Mouse (Mus musculus) MEL (cell line): ENCODE results near the gene Ino80. TPM values are rescaled to one million over a fixed set of nuclear protein-coding genes. Genes with fewer than 3 reads are reported as not detected.

ENCODE experiments used
- DNase-seq: peaks from one replicate; pipeline ENCODE4 v3.0.0; 2011; ENCODE audit warnings: low read depth, low spot score
- H3K27ac ChIP-seq: 2 replicates; pipeline ENCODE4 v1.5.1; 2012; ENCODE audit warnings: low read depth, mild to moderate bottlenecking, control low read depth, low read length, moderate library complexity; ENCODE audit not compliant: control insufficient read depth
- H3K27me3 ChIP-seq, 2 experiments: fragments of 150-350 bp in 1 of 2; sonication (generic) in 1 of 2; 2 replicates each; pipeline ENCODE4 v1.6.1; 2012; ENCODE audit warnings: low read length in 2 of 2, mild to moderate bottlenecking in 2 of 2, improper control_type of control experiment in 1 of 2, moderate library complexity in 1 of 2; ENCODE audit not compliant: insufficient read depth in 2 of 2, control insufficient read depth in 1 of 2
- H3K36me3 ChIP-seq, 2 experiments: 2 replicates each; pipeline ENCODE4 v1.6.1; 2012 to 2014; ENCODE audit warnings: low read length in 2 of 2, improper control_type of control experiment in 1 of 2, inconsistent platforms in 1 of 2, mild to moderate bottlenecking in 1 of 2; ENCODE audit not compliant: insufficient read depth in 2 of 2, control insufficient read depth in 1 of 2
- H3K4me1 ChIP-seq, 2 experiments: fragments of 150-350 bp in 1 of 2; sonication (generic) in 1 of 2; 2 replicates each; pipeline ENCODE4 v1.6.1; 2012; ENCODE audit warnings: low read length in 2 of 2, improper control_type of control experiment in 1 of 2, mild to moderate bottlenecking in 1 of 2; ENCODE audit not compliant: insufficient read depth in 2 of 2, control insufficient read depth in 1 of 2
- H3K4me3 ChIP-seq, 2 experiments: fragments of 150-350 bp in 1 of 2; sonication (generic) in 1 of 2; 2 replicates each; pipeline ENCODE4 v1.5.1; 2012; ENCODE audit warnings: low read depth in 2 of 2, low read length in 2 of 2, mild to moderate bottlenecking in 2 of 2, moderate library complexity in 2 of 2, control low read depth in 1 of 2, improper control_type of control experiment in 1 of 2; ENCODE audit not compliant: control insufficient read depth in 1 of 2, insufficient read depth in 1 of 2
- H3K79me2 ChIP-seq: 2 replicates; pipeline ENCODE4 v1.6.1; 2012; ENCODE audit warnings: mild to moderate bottlenecking, low read length, moderate library complexity; ENCODE audit not compliant: control insufficient read depth, poor library complexity, insufficient read depth
- H3K9ac ChIP-seq: 2 replicates; pipeline ENCODE4 v1.6.1; 2012; ENCODE audit warnings: low read depth, mild to moderate bottlenecking, control low read depth, low read length, moderate library complexity; ENCODE audit not compliant: control insufficient read depth, poor library complexity, severe bottlenecking
- H3K9me3 ChIP-seq: fragments of 150-350 bp; sonication (generic); replicated peaks from 2 replicates; pipeline ENCODE4 v1.6.1; 2012; ENCODE audit warnings: mild to moderate bottlenecking, low read length, improper control_type of control experiment, moderate library complexity; ENCODE audit not compliant: insufficient read depth
- ELF1 ChIP-seq: IDR thresholded peaks from 2 replicates; pipeline ENCODE4 v1.6.1; 2014; ENCODE audit warnings: low read depth, mild to moderate bottlenecking, inconsistent platforms, low read length, improper control_type of control experiment, moderate library complexity
- EP300 ChIP-seq, 2 experiments: IDR thresholded peaks; 2 replicates each; pipeline ENCODE4 v1.6.1; 2011; ENCODE audit warnings: improper control_type of control experiment in 2 of 2, low read length in 2 of 2, low read depth in 1 of 2, mild to moderate bottlenecking in 1 of 2
- ETS1 ChIP-seq: IDR thresholded peaks from 2 replicates; pipeline ENCODE4 v1.6.1; 2012; ENCODE audit warnings: low read depth, mild to moderate bottlenecking, inconsistent platforms, low read length, improper control_type of control experiment, moderate library complexity
- GABPA ChIP-seq: IDR thresholded peaks from 2 replicates; pipeline ENCODE4 v1.6.1; 2012; ENCODE audit warnings: low read depth, mild to moderate bottlenecking, inconsistent platforms, low read length, improper control_type of control experiment, moderate library complexity
- GATA1 ChIP-seq: IDR thresholded peaks from 2 replicates; pipeline ENCODE4 v1.6.1; 2011; ENCODE audit warnings: low read depth, low read length, improper control_type of control experiment
- MXI1 ChIP-seq: IDR thresholded peaks from 2 replicates; pipeline ENCODE4 v1.6.1; 2011; ENCODE audit warnings: mild to moderate bottlenecking, low read depth, low read length, improper control_type of control experiment
- MYB ChIP-seq: IDR thresholded peaks from 2 replicates; pipeline ENCODE4 v1.6.1; 2011; ENCODE audit warnings: mild to moderate bottlenecking, low read depth, low read length, improper control_type of control experiment
- NRF1 ChIP-seq: IDR thresholded peaks from 2 replicates; pipeline ENCODE4 v1.6.1; 2014; ENCODE audit warnings: low read depth, mild to moderate bottlenecking, inconsistent platforms, low read length, improper control_type of control experiment, moderate library complexity; ENCODE audit not compliant: poor library complexity, insufficient read depth, severe bottlenecking
- RCOR1 ChIP-seq: IDR thresholded peaks from 2 replicates; pipeline ENCODE4 v1.6.1; 2012; ENCODE audit warnings: low read depth, mild to moderate bottlenecking, inconsistent platforms, low read length, improper control_type of control experiment
- SMC3 ChIP-seq: IDR thresholded peaks from 2 replicates; pipeline ENCODE4 v1.6.1; 2011; ENCODE audit warnings: low read depth, low read length, improper control_type of control experiment
- ZKSCAN1 ChIP-seq: IDR thresholded peaks from 2 replicates; pipeline ENCODE4 v1.6.1; 2012; ENCODE audit warnings: low read depth, mild to moderate bottlenecking, inconsistent platforms, low read length, improper control_type of control experiment, moderate library complexity
- polyA plus RNA-seq, 2 experiments: library from polyadenylated mRNA; stranded (reverse) in 1 of 2; unstranded in 1 of 2; fragments of >175 nt in 1 of 2; fragments of >200 nt in 1 of 2; gene quantifications; 2 replicates each; pipeline versions ENCODE4 v1.2.1 to v1.2.4; 2012; ENCODE audit warnings: low replicate concordance in 2 of 2, low read depth in 1 of 2; ENCODE audit not compliant: insufficient read length in 2 of 2, insufficient read depth in 1 of 2, missing spikeins in 1 of 2
- total RNA-seq: library from RNA; depleted of rRNA; stranded (reverse); fragments of 300-350 nt; gene quantifications from 2 replicates; pipeline ENCODE4 v1.2.3, GENCODE M21; 2012

Gene Ino80
- total and polyA plus RNA-seq, 3 experiments, result 13.9 to 37.9 (median 23.1) TPM

DNA sequence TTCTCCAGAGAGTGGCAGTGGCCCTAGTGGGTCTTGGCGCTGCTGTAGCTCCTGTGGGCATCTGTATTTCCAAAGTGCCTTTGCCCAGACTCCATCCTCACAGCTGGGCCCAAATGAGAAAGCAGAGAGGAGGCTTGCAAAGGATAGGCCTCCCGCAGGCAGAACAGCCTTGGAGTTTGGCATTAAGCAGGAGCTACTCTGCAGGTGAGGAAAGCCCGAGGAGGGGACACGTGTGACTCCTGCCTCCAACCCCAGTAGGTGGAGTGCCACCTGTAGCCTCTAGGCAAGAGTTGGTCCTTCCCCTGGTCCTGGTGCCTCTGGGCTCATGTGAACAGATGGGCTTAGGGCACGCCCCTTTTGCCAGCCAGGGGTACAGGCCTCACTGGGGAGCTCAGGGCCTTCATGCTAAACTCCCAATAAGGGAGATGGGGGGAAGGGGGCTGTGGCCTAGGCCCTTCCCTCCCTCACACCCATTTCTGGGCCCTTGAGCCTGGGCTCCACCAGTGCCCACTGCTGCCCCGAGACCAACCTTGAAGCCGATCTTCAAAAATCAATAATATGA is 142.4 kb downstream of the Ino80 start:
- DNase-seq, result no peak
- H3K79me2 ChIP-seq, result no peaks in the 10 kb centered on the region; the same call in 1 of the 2 replicates
- no peaks in the 10 kb centered on the region for H3K27me3 ChIP-seq
- no peak overlapping the region for H3K9ac ChIP-seq
- H3K4me1 ChIP-seq, result peaks cover 2 to 15% of the 10 kb centered on the region in 2 experiments; a peak in 3 of 4 replicates
- no peak overlapping the region for H3K27ac ChIP-seq
- no peak overlapping the region for H3K4me3 ChIP-seq
- H3K36me3 ChIP-seq, result peaks cover 0 to 6% of the 10 kb centered on the region in 2 experiments; a peak in 2 of 4 replicates
- TF ChIP-seq ZKSCAN1, result no peak
- TF ChIP-seq NRF1, result no peak
- TF ChIP-seq MXI1, result no peak
- no peak for TF ChIP-seq ETS1
- no peak for TF ChIP-seq EP300 (IDR thresholded peaks at IDR 0.05; ENCODE audit: low read depth in 1 of 2, low read length in 2 of 2)
- H3K9me3 ChIP-seq, result no peaks in the 10 kb centered on the region

DNA sequence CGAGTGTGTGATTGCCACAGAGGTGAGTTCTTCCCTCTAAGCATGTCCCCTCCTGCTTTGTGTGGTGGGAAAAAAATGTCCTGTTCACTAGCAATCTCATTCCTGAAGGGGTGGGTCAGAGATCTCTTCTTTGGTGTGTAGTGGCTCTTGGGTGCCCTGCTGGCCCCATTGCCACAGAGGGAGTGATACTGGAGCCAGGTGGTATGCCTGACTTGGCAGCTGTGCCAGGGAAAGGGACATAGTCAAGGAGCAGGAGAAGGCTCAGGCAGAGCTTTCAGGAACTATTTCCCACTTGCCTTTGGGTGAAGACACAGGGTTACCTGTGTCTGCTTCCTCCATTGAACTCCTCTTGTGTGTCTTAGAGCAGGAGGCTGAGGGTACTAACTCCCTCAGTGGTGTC is 143.4 kb downstream of the Ino80 start:
- Histone ChIP-seq H3K9ac (no peak overlapping the region), H3K4me3 (no peak overlapping the region), H3K27me3 (no peaks in the 10 kb centered on the region), H3K79me2 (no peaks in the 10 kb centered on the region; the same call in 1 of the 2 replicates), H3K27ac (no peak overlapping the region), H3K4me1 (peaks cover 2 to 15% of the 10 kb centered on the region in 2 experiments; a peak in 3 of 4 replicates), H3K9me3 (no peaks in the 10 kb centered on the region), H3K36me3 (peaks cover 0 to 6% of the 10 kb centered on the region in 2 experiments; a peak in 2 of 4 replicates)
- DNase-seq, result no peak
- no peak for TF ChIP-seq RCOR1
- no peak for TF ChIP-seq ELF1
- no peak for TF ChIP-seq ETS1
- no peak for TF ChIP-seq EP300 (IDR thresholded peaks at IDR 0.05; ENCODE audit: low read depth in 1 of 2, low read length in 2 of 2)
- no peak for TF ChIP-seq GATA1

GRCm38 (mm10) chr2:119332177-119332661 is 145.3 kb downstream of the Ino80 start:
- Histone ChIP-seq H3K27me3 (peaks cover 2 to 6% of the 10 kb centered on the region in 2 experiments; a peak in 2 of 4 replicates), H3K27ac (no peak overlapping the region), H3K79me2 (no peaks in the 10 kb centered on the region)
- no peak for DNase-seq
- TF ChIP-seq MYB, result no peak
- no peak for TF ChIP-seq MXI1
- no peak for TF ChIP-seq GABPA
- TF ChIP-seq SMC3, result no peak
- TF ChIP-seq, all 39 proteins: peak for 0
- Histone ChIP-seq H3K9ac (no peak overlapping the region), H3K9me3 (no peaks in the 10 kb centered on the region), H3K4me3 (no peak overlapping the region), H3K36me3 (peaks cover 0 to 4% of the 10 kb centered on the region in 2 experiments; a peak in 2 of 4 replicates), H3K4me1 (peaks cover 0 to 7% of the 10 kb centered on the region in 2 experiments; a peak in 3 of 4 replicates)
